Mouse (Mus musculus): ENCODE data around the gene Marveld1.
A peak's percentile ranks its signal among the peaks of the same experiment; 100 is the strongest.

The Marveld1 gene

DNA sequence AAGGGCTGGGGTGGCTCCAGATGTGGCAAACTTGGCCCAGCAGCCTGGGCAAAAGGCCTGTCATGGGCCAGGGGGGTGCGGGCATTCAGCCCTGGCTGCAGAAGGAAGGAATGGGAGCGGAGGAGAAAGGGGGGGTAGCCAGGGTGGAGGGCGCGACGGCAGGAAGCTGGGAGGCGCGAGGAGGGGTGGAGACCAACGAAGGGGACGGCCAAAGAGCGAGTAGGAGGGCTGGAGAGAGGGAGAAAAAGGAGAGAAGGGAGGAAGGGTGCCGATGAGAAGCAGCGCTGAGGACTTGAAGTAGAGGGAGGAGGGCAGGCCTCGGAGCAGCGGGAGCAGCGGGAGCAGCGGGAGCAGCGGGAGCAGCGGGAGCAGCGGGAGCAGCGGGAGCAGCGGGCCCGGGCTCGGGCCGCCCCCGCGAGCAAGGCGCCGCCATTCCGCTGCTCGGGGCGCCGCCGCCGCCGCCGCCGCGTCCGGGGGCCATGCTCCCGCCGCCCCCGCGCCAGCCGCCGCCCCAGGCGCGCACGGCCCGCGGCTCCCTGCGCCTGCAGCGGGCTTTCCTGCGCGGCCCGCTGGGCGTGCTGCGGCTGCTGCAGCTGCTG lies at the start of gene Marveld1:
TSS of gene Marveld1 (plus strand) at position 231 of the 599 bp plus-strand sequence.
- peak; percentile 85 to 86 for DNase-seq (ENCODE audit: low spot score in 2 of 2)

DNA sequence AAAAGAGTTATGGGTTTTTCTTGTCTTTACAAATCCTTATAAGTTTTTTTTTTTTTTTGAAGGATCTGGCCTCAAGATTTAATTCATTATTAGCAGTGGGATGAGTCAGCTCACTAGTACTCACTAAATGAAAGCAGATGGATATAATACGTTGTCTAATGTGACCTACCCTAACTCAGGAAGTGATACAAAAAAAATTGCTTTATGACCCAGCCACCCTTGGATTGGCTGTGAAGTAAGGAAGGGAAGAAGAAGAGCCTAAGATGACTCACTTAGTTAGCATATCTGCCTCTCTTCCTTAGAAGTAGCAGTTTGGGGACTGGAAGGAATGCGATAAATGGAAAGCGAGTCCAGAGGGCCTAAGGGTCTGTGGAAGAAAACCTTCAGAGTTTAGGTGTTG lies 47.8 kb upstream of the Marveld1 start:
- no peak for DNase-seq (ENCODE audit: low spot score in 2 of 2)

DNA sequence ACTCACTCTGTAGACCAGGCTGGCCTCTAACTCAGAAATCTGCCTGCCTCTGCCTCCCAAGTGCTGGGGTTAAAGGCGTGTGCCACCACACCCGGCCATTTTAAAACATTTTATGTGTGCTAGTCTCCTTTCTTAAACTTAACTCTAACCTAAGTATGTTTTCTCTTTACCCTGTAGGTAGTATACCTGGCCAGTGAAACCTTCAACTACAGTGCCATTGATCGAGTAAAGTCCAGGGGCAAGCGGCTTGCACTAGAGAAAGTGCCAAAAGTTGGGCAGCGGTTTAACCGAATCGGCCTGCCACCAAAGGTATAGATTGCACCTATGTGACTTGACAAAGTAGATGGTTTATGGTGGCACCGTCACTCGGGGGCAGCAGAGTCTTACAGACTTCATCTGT lies 42.5 kb upstream of the Marveld1 start:
- DNase-seq (ENCODE audit: low spot score in 2 of 2): no peak

DNA sequence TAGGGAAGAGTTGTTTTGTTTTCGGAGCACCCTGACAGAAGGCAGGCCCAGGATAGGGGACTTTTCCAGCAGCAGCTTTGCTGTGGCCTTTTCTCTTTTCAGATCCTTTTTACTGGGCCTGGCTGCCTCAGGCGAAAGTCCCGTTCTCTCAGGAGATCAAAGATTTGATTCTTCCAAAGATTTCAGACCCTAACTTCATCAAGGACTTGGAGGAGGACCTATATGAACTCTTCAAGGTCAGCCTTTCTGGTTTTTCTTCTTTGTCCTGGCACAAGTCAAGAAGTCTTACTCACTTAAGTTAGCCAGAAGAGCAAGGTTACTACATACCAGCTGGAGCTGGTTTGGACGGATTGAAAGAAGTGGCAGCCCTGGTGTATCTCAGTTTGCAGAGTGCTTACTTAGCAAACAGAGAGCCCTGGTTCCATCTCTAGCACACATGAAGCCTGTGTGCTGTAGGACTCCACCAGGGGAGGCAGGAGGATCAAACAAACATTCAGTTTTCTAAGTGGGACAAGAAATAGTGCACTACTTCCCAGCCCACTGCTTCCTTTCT lies 31.3 kb upstream of the Marveld1 start:
- no peak for DNase-seq (ENCODE audit: low spot score in 2 of 2)

DNA sequence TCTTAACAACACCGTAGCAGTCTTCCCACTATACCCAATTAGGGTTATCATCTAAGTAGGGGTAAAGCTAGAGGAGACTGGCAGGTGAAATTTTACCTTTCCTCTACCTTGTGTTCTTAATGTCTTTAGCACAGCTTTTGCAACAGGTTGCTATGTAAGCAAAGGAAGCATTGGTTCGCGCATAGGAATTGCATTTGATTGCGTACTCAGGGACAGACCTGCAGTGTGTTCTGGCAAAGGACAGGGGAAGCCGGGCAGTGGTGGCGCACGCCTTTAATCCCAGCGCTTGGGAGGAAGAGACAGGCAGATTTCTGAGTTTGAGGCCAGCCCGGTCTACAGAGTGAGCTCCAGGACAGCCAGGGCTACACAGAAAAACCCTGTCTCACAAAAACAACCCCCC lies 29.1 kb upstream of the Marveld1 start:
- no peak for DNase-seq (ENCODE audit: low spot score in 2 of 2)

DNA sequence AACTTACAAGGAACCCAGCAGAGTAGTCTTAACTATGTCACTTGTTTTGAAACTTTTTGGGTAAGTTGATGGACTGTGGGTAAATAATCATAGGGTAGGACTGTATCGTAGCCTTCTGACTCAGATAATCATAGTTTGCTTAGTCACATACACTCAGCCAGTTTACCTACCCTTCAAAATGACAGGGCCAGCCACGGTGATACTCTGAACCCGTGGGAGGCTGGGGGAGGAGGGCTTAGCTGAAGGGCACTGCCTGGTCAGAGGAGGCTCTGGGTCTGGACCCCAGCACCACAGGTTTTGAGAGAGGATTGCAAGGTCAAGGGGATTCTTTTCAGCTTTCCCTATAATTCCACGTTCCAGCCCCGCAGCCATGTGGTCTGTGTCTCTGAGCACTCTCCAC lies 28.6 kb upstream of the Marveld1 start:
- no peak for DNase-seq (ENCODE audit: low spot score in 2 of 2)

DNA sequence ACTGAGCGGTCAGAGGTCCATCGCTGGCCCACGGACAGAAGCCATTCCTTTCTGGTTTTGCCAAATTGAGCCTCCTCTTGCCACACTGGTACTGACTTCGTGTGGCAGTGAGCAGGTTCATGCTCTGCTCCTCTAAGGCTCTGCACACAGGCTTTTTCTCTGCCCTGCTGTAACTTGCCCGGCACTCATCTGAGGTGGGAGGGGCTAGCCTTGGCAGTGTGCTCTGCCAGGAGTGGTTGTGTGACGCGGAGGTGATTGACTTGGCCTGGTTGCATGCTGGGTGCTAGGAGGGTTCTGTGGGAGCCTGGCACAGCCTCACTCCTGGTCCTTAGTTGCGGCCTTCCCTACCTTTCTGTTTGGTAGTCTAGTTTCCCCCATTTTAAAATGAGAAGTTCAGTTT lies 26.7 kb upstream of the Marveld1 start:
- DNase-seq (ENCODE audit: low spot score in 2 of 2): no peak

DNA sequence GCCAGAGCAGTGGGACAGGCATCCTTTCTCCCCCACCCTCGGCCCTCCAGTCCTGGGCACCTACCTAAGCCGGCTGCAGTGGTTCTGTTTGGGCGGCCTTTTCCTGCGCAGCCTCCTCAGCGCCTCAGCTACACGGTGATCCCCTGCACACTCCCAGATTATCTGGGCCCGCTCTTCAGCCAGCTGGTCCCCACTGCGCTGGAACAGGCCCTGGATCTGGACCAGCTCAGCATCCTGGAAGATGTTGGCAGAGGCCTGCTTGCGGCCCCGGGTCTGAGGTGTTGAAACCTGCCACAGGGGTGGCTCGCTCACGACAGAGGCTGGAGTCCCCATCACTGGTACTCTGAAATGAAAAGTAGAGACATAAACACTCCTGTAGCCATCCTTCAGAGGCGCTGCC lies 22.5 kb upstream of the Marveld1 start:
- no peak for DNase-seq (ENCODE audit: low spot score in 2 of 2)

DNA sequence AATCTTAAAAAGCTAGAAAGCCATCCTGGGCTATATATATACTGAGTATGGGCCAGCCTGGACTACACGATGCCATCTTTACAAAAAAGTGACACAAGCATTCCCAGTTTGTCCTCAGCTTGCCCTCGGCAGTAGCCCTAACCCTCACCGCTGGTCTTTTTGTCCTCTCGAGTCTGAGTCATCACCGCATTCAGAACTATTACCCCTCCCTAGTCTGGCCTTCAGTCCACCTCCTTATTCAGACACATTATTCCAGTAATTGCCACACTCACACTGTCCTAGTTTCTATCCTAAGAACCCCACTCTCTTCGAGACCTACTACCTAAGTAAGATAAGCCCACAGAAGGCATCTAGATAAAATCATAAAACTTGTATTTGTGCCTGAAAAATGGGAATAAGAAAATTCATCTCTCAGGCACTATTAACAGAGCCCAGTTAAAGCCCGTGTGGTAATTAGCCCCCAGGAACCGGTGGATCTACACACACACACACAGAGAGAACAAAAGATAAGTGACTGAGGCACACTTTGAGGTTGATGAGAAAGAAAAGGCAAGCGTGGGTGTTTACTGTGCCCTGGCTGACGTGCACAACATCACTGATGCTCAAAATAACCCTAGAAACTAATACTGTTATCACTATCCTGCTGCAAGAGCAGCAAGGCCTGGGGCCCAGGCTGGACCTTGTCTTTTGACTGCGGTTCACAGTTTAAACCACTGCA lies 21.5 kb upstream of the Marveld1 start:
- no peak for DNase-seq (ENCODE audit: low spot score in 2 of 2)

DNA sequence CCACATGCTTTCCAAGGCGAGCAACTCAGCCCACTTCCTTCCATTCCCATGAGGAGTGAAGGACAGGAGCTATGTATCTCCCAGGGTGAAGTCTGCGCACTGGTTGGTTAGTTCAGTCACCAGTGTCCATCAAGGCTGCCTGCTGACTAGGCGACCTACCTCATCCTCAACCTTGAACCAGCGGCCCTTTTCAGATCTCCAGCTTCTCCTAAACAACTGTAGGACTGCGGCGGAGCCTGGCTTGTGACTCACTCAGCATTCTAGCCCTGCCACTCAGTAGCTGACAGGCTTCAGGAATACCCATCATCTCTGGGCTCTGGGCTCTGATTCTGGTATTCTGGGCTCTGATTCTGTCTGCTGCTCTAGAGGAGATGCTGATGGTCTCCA lies 21.0 kb upstream of the Marveld1 start:
- no peak for DNase-seq (ENCODE audit: low spot score in 2 of 2)

DNA sequence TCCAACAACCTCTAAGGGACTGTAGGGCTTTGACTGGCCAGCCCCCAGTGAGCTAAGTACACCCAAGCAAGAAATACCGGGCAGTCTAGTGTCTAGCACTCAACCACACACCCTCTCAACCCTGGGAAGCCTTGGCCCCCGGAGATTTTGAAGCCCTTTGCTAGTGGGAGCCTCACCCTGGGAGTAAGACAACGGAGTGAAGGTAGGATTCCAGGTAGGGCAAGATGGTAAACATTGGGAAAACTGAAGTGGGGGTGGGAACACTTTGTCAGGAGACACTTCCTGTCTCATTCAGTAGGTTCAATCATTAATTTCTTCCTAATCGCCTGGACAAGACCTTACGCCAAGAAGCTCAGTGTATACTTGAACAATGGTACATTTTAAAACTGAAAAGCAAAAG lies 20.2 kb upstream of the Marveld1 start:
- no peak for DNase-seq (ENCODE audit: low spot score in 2 of 2)

DNA sequence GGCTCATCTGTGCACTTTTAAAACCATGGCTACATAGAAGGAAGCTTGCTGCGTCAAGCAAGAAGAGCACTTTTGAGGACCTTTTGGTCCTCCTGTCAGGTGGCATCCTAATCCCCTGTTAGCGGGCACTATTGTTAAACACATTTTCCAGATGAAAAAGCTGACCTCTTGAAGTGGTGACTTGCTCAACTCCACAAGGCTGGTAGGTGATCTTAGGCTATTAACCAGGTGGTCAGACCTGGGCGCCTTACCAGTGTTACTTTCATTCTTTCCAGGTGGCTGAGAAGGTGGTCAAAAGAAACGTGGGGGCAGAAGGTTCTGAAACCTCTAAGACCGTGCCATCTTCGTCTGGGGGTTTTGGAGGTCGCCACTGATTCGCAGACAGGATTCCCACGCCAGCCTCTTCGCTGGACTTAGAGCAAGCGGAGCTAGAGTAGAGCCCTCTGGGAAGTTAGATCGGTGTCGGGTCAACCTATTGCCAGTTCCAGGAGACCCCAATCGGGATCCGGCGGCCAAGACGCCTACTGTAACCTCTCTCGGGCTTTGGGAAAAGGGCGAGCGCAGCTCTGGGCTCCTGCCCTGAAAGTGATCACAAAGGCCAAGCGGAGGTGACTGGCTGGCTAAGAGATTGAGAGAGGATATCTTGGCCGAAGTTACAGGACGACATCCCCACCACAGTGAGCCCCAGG lies 19.0 kb upstream of the Marveld1 start:
- DNase-seq (ENCODE audit: low spot score in 2 of 2): no peak

DNA sequence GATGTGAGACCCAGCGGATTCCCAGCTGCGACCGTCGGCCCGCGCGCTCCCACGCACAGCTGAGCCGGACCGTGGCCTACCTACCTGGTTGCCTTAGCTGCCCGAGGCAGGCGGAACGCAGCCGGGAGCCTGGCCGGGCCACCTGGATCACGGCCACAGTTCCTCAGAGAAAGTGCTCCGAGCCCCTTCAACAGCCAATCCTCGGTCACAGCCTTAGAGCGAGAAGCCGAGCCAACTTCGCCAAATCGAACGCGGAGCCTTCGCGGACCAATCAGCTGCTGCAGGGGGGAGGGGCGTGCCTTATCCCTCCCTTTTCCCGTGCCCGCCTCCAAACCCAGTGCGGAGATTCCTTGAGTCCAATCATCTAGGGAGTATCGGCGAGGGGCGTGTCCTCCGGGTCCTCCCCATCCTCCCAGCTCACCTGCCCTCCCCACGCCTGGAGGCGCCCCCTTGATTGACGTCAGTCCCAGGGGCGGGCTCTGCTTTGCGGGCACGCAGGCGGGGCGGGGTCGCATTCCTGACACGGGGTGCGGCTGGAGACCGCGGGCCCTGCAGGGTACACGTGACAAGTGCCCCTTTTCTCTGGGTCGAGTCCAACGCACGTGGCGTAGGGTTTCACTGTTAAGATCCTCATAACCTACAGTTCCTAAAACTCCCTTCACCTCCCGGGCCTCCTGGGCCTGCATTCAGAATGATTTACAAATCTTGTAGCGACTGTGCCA lies 18.3 kb upstream of the Marveld1 start, which contains the start of gene Avpi1:
TSS of gene Avpi1 (minus strand) at position 273 of the 722 bp plus-strand sequence.
- peak; percentile 96 to 97 for DNase-seq (ENCODE audit: low spot score in 2 of 2)

DNA sequence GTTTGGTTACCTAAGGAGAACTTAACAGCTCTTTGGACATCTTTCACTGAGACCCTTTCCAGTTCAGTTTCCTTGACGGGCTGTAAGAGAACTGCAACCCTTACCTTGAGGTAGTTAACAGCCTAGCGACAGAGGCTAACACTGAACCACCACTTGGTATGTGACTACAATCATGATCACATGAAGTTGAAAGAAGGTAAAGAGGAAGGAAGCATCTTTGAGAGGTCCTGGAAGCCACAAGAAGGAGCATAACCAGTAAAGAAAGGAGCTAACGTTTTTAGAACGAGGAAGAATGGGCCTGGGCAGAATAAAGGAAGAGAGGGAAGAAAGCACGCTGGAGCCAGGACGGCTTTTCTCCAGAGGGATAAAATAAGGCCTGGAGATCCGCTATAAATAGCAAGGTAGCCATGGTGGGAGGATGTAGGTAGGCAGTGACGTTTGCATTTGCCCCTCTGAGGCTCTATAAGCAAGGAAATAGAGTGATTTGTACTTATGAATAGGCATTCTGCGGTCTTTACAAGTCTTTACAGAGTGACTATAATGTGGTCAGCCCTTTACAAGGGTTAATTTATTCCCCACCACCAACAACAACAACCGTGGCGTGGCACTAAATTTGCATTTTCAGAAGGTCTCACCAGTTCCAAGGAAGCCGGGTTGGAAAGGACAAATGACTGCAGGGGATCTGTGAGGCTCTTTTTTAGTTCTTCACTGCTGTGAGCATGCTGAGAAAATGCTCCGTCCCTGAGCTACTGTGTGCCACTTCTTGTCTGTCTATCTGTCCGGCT lies 17.5 kb upstream of the Marveld1 start:
- DNase-seq (ENCODE audit: low spot score in 2 of 2): no peak

DNA sequence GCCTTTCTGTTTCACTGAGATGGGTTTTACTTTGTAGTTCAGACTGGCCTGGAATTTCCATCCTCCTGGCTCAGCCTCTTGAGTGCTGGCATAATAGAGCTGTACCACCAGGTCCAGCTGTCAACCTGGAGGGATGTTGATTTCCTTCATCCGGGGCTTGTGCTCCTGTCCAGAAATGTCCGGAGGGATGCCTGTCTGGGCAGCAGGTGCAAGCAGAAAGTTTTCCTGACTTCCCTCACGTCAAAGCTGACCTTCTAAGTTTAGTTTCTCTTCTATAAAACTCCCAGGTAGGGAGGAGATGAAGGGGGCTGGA lies 16.9 kb upstream of the Marveld1 start:
- DNase-seq (ENCODE audit: low spot score in 2 of 2): no peak

DNA sequence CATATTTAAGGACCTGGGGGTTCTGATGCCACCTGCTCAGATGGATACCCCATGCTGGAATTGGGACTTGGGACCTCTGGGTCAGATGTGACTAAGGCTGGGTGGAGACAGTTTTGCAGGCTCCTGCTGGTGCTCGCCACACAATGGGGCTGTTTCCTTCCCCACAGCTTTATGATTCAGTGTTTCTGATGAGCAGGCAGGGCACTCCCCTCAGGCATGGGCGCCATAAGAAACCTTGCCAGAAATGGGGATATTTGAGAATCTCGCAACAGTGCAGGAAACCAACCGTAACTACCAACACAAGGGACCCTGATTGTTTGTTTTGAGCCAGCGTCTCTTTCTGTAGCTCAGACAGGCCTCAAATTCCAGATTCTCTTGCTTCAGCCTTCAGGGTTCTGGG lies 16.1 kb upstream of the Marveld1 start:
- DNase-seq (ENCODE audit: low spot score in 2 of 2): no peak

DNA sequence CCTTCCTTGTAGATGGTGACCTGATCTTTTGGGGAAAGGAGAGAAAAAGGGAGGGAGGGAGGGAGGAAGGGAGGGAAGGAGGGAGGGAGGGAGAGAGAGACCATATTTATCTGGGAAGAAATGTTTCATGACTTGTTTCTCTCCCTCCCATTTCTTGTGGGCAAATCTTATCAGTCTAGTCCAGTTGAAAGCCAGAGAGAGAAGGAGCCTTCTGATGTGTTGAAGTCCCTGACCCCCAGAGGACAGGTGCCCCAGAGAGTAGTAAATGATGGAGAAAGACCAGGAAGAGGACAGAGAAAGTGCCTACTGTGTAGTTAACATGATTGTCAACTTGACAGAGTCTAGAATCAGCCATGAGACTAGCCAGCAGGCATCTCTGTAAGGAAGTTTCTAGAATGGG lies 12.1 kb upstream of the Marveld1 start:
- DNase-seq (ENCODE audit: low spot score in 2 of 2): no peak

DNA sequence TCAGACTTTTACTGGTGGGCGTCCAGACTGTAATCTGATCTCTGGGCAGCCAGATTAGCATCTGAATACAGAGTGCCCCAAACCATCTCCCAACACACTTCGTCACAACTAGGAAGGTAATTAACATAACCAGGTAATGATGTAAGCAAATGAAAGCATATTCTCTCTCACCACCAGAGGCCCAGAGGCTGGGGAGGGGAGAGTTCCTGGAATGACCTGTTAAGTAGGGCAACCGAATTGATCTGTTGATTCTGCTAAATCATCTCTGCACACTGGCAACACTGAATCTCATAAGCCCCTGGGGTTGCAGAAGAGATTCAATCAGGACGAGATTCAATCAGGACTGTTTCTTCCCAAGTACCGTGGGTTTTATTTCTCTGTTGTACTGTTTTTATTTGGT lies 11.1 kb upstream of the Marveld1 start:
- no peak for DNase-seq (ENCODE audit: low spot score in 2 of 2)

DNA sequence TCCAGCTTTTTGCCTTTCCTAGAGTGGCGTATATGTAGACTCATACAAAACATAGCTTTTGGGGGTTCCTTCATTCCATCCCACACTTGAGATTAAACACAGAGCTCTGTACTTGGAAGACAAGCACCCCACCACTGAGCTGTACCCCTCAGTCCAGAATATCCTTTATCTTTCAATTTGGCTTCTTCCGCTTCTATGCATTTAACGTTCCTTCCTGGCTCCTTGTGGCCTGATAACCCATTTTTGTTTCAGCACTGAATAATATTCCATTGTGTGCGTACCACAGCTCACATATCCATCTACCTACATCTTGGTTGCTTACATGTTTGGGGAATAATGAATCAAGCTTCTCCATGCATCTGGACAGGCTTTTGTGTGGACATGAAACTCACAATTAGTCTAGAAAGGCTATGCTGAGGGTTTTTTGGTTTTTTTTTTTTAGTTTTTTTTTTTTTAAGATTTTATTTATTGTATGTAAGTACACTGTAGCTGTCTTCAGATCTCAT lies 10.0 kb upstream of the Marveld1 start:
- DNase-seq (ENCODE audit: low spot score in 2 of 2): no peak

DNA sequence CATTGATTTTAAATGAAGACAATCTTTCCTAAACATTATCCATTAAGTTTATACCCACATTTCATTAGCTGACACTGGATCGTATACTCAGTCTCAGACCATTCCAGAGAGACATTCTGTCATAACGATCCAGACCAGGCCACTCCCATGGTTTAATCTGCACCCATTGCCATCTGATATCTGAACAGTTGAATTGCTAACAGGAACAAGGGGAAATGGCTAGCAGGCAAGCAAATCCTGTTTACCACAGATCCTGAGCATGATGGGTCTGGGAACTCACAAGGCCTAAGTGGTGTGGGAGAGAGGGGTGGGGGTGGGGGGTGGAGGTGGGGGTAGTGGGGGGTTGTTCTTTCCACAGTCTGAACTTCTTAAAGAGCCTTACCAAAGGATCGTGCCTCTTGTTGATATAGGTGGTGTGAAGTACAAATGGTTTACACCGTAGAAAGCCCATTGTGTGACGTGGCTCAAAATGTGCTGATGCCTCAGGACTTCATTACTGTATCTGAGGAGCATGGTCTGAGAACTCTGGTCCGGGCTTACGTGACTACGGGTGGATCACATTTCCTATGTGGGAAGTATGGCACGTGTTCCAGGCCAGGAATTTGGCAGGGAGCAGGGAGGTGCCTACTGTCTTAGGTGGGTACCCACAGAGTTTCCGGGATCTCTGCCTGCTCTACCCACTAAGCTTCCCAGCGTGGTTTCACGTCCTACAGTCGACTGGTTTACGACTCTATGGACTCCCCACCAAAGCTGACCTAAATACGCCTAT lies 8.5 kb upstream of the Marveld1 start:
- no peak for DNase-seq (ENCODE audit: low spot score in 2 of 2)

Data from urinary bladder, postnatal 4 days (tissue).